ENCODE assay signal across 22 mouse cellular contexts in the genomic region with DNA sequence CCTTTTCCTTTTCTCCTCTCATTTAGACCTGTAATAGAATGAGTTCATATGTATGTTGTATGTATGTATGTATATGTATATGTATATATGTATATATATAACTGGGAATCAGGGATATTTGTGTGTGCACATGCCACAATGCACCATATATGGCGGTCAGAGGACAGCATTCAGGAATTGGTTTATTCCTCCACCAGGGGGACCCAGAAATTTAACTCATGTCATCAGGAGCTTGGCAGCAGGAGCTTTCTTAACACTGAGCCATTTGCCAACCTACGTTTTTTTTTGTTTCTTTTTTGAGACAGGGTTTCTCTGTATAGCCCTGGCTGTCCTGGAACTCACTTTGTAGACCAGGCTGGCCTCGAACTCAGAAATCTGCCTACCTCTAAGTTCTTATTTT. TPM values are rescaled to one million over a fixed set of nuclear protein-coding genes. Genes with fewer than 3 reads are reported as not detected.
DNase-seq lines count a peak whose midpoint lies in the region; ATAC-seq and TF ChIP-seq lines count a peak whose summit lies in the region.
"Had no signal": no experiment of that assay in that cellular context is flagged by ENCODE, and none has a peak within 500 bp of the region (broad histone marks: within the 10 kb centered on the region; RNA-seq: fewer than 3 reads in every experiment).

No protein-coding gene starts in this region.

- no peak overlapping the region for H3K4me3 ChIP-seq in layer of hippocampus, adult 2 months
- H3K4me3 ChIP-seq in CH12.LX (replicated peaks in 1 of 3; ENCODE audit: low read depth in 2 of 3, low read length in 2 of 3, poor library complexity in 1 of 3) (no peak overlapping the region), ES-E14 (ENCODE audit: insufficient read depth in 1 of 2, low read depth in 1 of 2, low read length in 2 of 2, poor library complexity in 1 of 2, severe bottlenecking in 1 of 2) (no peak overlapping the region)
- H3K4me3 ChIP-seq: forebrain, embryonic 15.5 days; liver, embryonic 13.5 days; midbrain, embryonic 15.5 days had no signal

- no peak for TF ChIP-seq EP300 in CH12.LX (IDR thresholded peaks at IDR 0.05; ENCODE audit: low read length)

- no peak for DNase-seq in layer of hippocampus, adult 2 months (ENCODE audit: low spot score in 2 of 2)
- no peak for DNase-seq in layer of hippocampus, postnatal 10 days (ENCODE audit: low spot score in 2 of 2)
- DNase-seq in CH12.LX (ENCODE audit: extremely low read depth) (peak; percentile 16), ES-E14 (ENCODE audit: low read depth, low spot score) (peak; percentile 21)
- no peak for DNase-seq in right cerebral cortex, adult 18-20 months
- DNase-seq: cerebellum, adult 11 months; kidney, adult 18-20 months; kidney, postnatal 36 days; layer of hippocampus, postnatal 36 days; liver, embryonic 13.5 days; lung, postnatal 4 days; right cerebral cortex, postnatal 4 days had no signal

- H3K9me3 ChIP-seq in CH12.LX (replicated peaks; ENCODE audit: low read length): no peaks in the 10 kb centered on the region
- H3K9me3 ChIP-seq in ES-E14 (ENCODE audit: control insufficient read depth, insufficient read depth, low read depth, low read length): no peaks in the 10 kb centered on the region; the same call in 1 of the 2 replicates
- H3K9me3 ChIP-seq: forebrain, embryonic 15.5 days; liver, embryonic 13.5 days; midbrain, embryonic 15.5 days had no signal

- H3K36me3 ChIP-seq in CH12.LX (replicated peaks in 1 of 2; ENCODE audit: control insufficient read depth in 1 of 2, insufficient read depth in 1 of 2, low read length in 1 of 2) (no peaks in the 10 kb centered on the region), ES-E14 (ENCODE audit: control insufficient read depth, insufficient read depth, low read length, poor library complexity, severe bottlenecking) (peaks cover 9% of the 10 kb centered on the region; the same call in 1 of the 2 replicates)
- H3K36me3 ChIP-seq: forebrain, embryonic 15.5 days; liver, embryonic 13.5 days; midbrain, embryonic 15.5 days had no signal

- ATAC-seq in granulocyte monocyte progenitor cell, adult 5-6 weeks (replicated peaks; ENCODE audit: poor library complexity, severe bottlenecking): peak; percentile 33; the same call in 1 of the 2 replicates
- ATAC-seq in activated CD4-positive, CD25-positive, alpha-beta regulatory T cell, adult 4 months: no peak
- ATAC-seq: forebrain, embryonic 15.5 days; hindbrain, embryonic 16.5 days; midbrain, embryonic 15.5 days had no signal

- dilution Hi-C loops in CH12.LX (cut with MboI; ENCODE audit: extremely low pct_ligation_motif_present, extremely low pct_unique_long_range_greater_than_20kb, low sequenced_read_pairs): no loop called here

- no peak overlapping the region for H3K27ac ChIP-seq in layer of hippocampus, adult 2 months
- H3K27ac ChIP-seq in CH12.LX (ENCODE audit: insufficient read depth, low read depth) (no peak overlapping the region), ES-E14 (ENCODE audit: insufficient read depth, low read depth, low read length, poor library complexity, severe bottlenecking) (no peak overlapping the region)
- H3K27ac ChIP-seq: forebrain, embryonic 15.5 days; liver, embryonic 13.5 days; midbrain, embryonic 15.5 days had no signal

- H3K27me3 ChIP-seq in CH12.LX (replicated peaks): no peaks in the 10 kb centered on the region
- H3K27me3 ChIP-seq: forebrain, embryonic 15.5 days; liver, embryonic 13.5 days; midbrain, embryonic 15.5 days had no signal

- peak; percentile 12; the same call in 1 of the 2 replicates for TF ChIP-seq CTCF in layer of hippocampus, adult 2 months (conservative IDR thresholded peaks at IDR 0.05)
- peak in 1 of 2 experiments; percentile 39; a peak in 2 of 4 replicates for TF ChIP-seq CTCF in CH12.LX (conservative IDR thresholded peaks at IDR 0.05 in 1 of 2, IDR thresholded peaks at IDR 0.05 in 1 of 2; ENCODE audit: low read depth in 2 of 2, low read length in 2 of 2)

- TF ChIP-seq RAD21 in CH12.LX (IDR thresholded peaks at IDR 0.05; ENCODE audit: low read depth, low read length): peak; percentile 7

- H3K79me2 ChIP-seq in CH12.LX (replicated peaks; ENCODE audit: control insufficient read depth, extremely low read depth, insufficient read depth, poor library complexity, severe bottlenecking): no peaks in the 10 kb centered on the region

- H3K9ac ChIP-seq in CH12.LX (ENCODE audit: insufficient read depth, low read depth): no peak overlapping the region
- H3K9ac ChIP-seq in ES-E14 (ENCODE audit: insufficient read depth, low read depth, low read length, poor library complexity, severe bottlenecking): no peak overlapping the region
- H3K9ac ChIP-seq: forebrain, embryonic 15.5 days; liver, embryonic 13.5 days; midbrain, embryonic 15.5 days had no signal

- H3K4me2 ChIP-seq in CH12.LX (ENCODE audit: insufficient read depth, low read depth, poor library complexity, severe bottlenecking): no peak overlapping the region
- H3K4me2 ChIP-seq: forebrain, embryonic 15.5 days; liver, embryonic 13.5 days; midbrain, embryonic 15.5 days had no signal

- H3K4me1 ChIP-seq in CH12.LX (ENCODE audit: control insufficient read depth in 1 of 2, insufficient read depth in 2 of 2) (no peaks in the 10 kb centered on the region), ES-E14 (ENCODE audit: control insufficient read depth in 2 of 2, insufficient read depth in 2 of 2, low read length in 2 of 2, poor library complexity in 1 of 2) (no peaks in the 10 kb centered on the region)
- H3K4me1 ChIP-seq: forebrain, embryonic 15.5 days; liver, embryonic 13.5 days; midbrain, embryonic 15.5 days had no signal

- no peak for TF ChIP-seq POLR2A in CH12.LX (IDR thresholded peaks at IDR 0.05; ENCODE audit: low read depth, low read length)

- in situ Hi-C loops in CH12.LX (cut with MboI; ENCODE audit: low pct_ligation_motif_present, low pct_unique_long_range_greater_than_20kb, low sequenced_read_pairs): no loop called here
- in situ Hi-C loops in ES-E14 (cut with MboI; ENCODE audit: low sequenced_read_pairs in 2 of 2, unreplicated experiment in 2 of 2): no loop called here

TF ChIP-seq in CH12.LX, 34 proteins besides CTCF, POLR2A, EP300 and RAD21:
- peak; percentile 15; the same call in 1 of the 2 replicates for TF ChIP-seq SMC3 (IDR thresholded peaks at IDR 0.05; ENCODE audit: low read depth, low read length)
- no peak for TF ChIP-seq BHLHE40 (IDR thresholded peaks at IDR 0.05; ENCODE audit: low read depth, low read length)

TF ChIP-seq in ES-E14, 5 proteins besides CTCF, POLR2A, EP300 and RAD21:
- TF ChIP-seq ZNF384 (IDR thresholded peaks at IDR 0.05; ENCODE audit: low read depth, low read length) (no peak), HCFC1 (IDR thresholded peaks at IDR 0.05; ENCODE audit: borderline replicate concordance, insufficient read depth, low read length) (no peak), MAFK (IDR thresholded peaks at IDR 0.05; ENCODE audit: insufficient read depth, low read depth, low read length) (no peak), ZC3H11A (IDR thresholded peaks at IDR 0.05; ENCODE audit: borderline replicate concordance, low read depth, low read length) (no peak), CHD2 (IDR thresholded peaks at IDR 0.05; ENCODE audit: low read depth, low read length) (no peak)

RNA-seq across cellular contexts. Expression of gene Lrriq4, which starts 10.6 kb away (rescaled TPM):
- total RNA-seq in layer of hippocampus, adult 2 months (2021): not detected
- total RNA-seq in layer of hippocampus, postnatal 10 days (2021): not detected
- total RNA-seq in CH12.LX (2012; rRNA removed) (not detected in 2 replicates), CH12.LX (2014; rRNA removed) (not detected in 2 replicates), ES-E14 (2012; rRNA removed) (1.9 and 3.8 TPM in 2 replicates)
- not detected in 2 replicates for polyA plus RNA-seq in CH12.LX (2012; ENCODE audit: insufficient read length, low read depth)
- total RNA-seq in granulocyte monocyte progenitor cell, adult 5-6 weeks (2014; fragmentation: Nextera tagmentation): not detected in 2 replicates
- not detected in 2 replicates for total RNA-seq in granulocyte monocyte progenitor cell, adult 5-6 weeks (2017)
- polyA plus RNA-seq in activated CD4-positive, CD25-positive, alpha-beta regulatory T cell, adult 4 months (2017; shearing (Covaris generic)): not detected
- total RNA-seq: adrenal gland, postnatal 4 days; gastrocnemius, adult 8-10 months; heart, postnatal 25 days; layer of hippocampus, postnatal 36 days; left cerebral cortex, postnatal 36 days had no signal
- polyA plus RNA-seq: forebrain, embryonic 15.5 days; liver, embryonic 13.5 days; midbrain, embryonic 15.5 days had no signal

RNA-seq across cellular contexts. Expression of gene Lrrc34, which starts 14.0 kb away (rescaled TPM):
- under 1 TPM; 0.17 to 0.18 TPM for total RNA-seq in layer of hippocampus, adult 2 months (2021)
- under 1 TPM; 0.18 to 0.55 TPM for total RNA-seq in layer of hippocampus, postnatal 10 days (2021)
- not detected in 2 replicates for total RNA-seq in CH12.LX (2012; rRNA removed)
- not detected in 2 replicates for total RNA-seq in CH12.LX (2014; rRNA removed)
- polyA plus RNA-seq in CH12.LX (2012; ENCODE audit: insufficient read length, low read depth): not detected in 2 replicates
- total RNA-seq in ES-E14 (2012; rRNA removed): 5.6 and 11.3 TPM in 2 replicates
- not detected in 2 replicates for total RNA-seq in granulocyte monocyte progenitor cell, adult 5-6 weeks (2014; fragmentation: Nextera tagmentation)
- 0.56 TPM in 1 of 2 replicates, not detected in the other for total RNA-seq in granulocyte monocyte progenitor cell, adult 5-6 weeks (2017)
- under 1 TPM in 1 of 2 experiments, not detected in 1; 0.24 TPM for polyA plus RNA-seq in activated CD4-positive, CD25-positive, alpha-beta regulatory T cell, adult 4 months (2017; shearing (Covaris generic))
- total RNA-seq: gastrocnemius, adult 8-10 months; heart, postnatal 25 days; layer of hippocampus, postnatal 36 days; left cerebral cortex, postnatal 36 days had no signal

RNA-seq across cellular contexts. Expression of gene Mynn, which starts 31.8 kb away (rescaled TPM):
- 10 to 100 TPM; 14.7 to 15.0 TPM for total RNA-seq in layer of hippocampus, adult 2 months (2021)
- 10 to 100 TPM; 13.6 to 14.7 TPM for total RNA-seq in layer of hippocampus, postnatal 10 days (2021)
- total RNA-seq in CH12.LX (2012; rRNA removed): 11.8 and 15.5 TPM in 2 replicates
- total RNA-seq in CH12.LX (2014; rRNA removed): 31.1 and 31.6 TPM in 2 replicates
- 11.7 and 11.9 TPM in 2 replicates for polyA plus RNA-seq in CH12.LX (2012; ENCODE audit: insufficient read length, low read depth)
- 17.1 and 18.5 TPM in 2 replicates for total RNA-seq in ES-E14 (2012; rRNA removed)
- total RNA-seq in granulocyte monocyte progenitor cell, adult 5-6 weeks (2014; fragmentation: Nextera tagmentation): 8.8 and 15.1 TPM in 2 replicates
- total RNA-seq in granulocyte monocyte progenitor cell, adult 5-6 weeks (2017): 21.8 and 29.6 TPM in 2 replicates
- 10 to 100 TPM; 26.4 to 28.0 TPM for polyA plus RNA-seq in activated CD4-positive, CD25-positive, alpha-beta regulatory T cell, adult 4 months (2017; shearing (Covaris generic))

RNA-seq across cellular contexts. Expression of gene Actrt3, which starts 33.9 kb away (rescaled TPM):
- total RNA-seq in layer of hippocampus, adult 2 months (2021): under 1 TPM; 0.54 to 0.88 TPM
- 1 to 10 TPM; 1.7 TPM for total RNA-seq in layer of hippocampus, postnatal 10 days (2021)
- total RNA-seq in CH12.LX (2012; rRNA removed) (0.13 and 0.17 TPM in 2 replicates), CH12.LX (2014; rRNA removed) (not detected in 2 replicates), ES-E14 (2012; rRNA removed) (not detected in 2 replicates)
- 0.16 TPM in 1 of 2 replicates, not detected in the other for polyA plus RNA-seq in CH12.LX (2012; ENCODE audit: insufficient read length, low read depth)
- total RNA-seq in granulocyte monocyte progenitor cell, adult 5-6 weeks (2014; fragmentation: Nextera tagmentation): not detected in 2 replicates
- total RNA-seq in granulocyte monocyte progenitor cell, adult 5-6 weeks (2017): not detected in 2 replicates
- polyA plus RNA-seq in activated CD4-positive, CD25-positive, alpha-beta regulatory T cell, adult 4 months (2017; shearing (Covaris generic)): under 1 TPM in 1 of 2 experiments, not detected in 1; 0.24 TPM
- total RNA-seq: adrenal gland, postnatal 4 days; gastrocnemius, adult 8-10 months; heart, postnatal 25 days had no signal
- polyA plus RNA-seq: liver, embryonic 13.5 days; thymus, postnatal 0 days had no signal

Comparison
In these comparisons a context has a peak if more than half of its experiments do, and no peak if none do; other contexts are left out.
1. DNase-seq: peak in CH12.LX (single experiment) and ES-E14 (single experiment); none in layer of hippocampus, adult 2 months (0 of 2), layer of hippocampus, postnatal 10 days (0 of 2) and right cerebral cortex, adult 18-20 months (single experiment).